Mouse (Mus musculus) forebrain, embryonic 14.5 days (tissue): ENCODE results near the gene Pmis2. TPM values are rescaled to one million over a fixed set of nuclear protein-coding genes. Genes with fewer than 3 reads are reported as not detected.

Experiments
- ATAC-seq: fragments of 200-750 bp; cut with Nextera tagmentation; 2 replicates; pipeline ENCODE4 v1.8.0; 2017; ENCODE audit warnings: mild to moderate bottlenecking, moderate library complexity
- DNase-seq: peaks from one replicate; pipeline ENCODE4 v3.0.0-alpha.2; 2015; ENCODE audit warnings: low spot score
- H3K27ac ChIP-seq: fragments of 300-500 bp; sonication (generic); 2 replicates; pipeline ENCODE4 v1.5.1; 2014; ENCODE audit warnings: low read depth, mild to moderate bottlenecking, control low read depth, low read length, moderate library complexity
- H3K27me3 ChIP-seq: fragments of 300-500 bp; sonication (generic); replicated peaks from 2 replicates; pipeline ENCODE4 v1.6.1; 2014; ENCODE audit warnings: low read length, control low read depth, mixed read lengths; ENCODE audit not compliant: control insufficient read depth, insufficient read depth
- H3K36me3 ChIP-seq: fragments of 300-500 bp; sonication (generic); 2 replicates; pipeline ENCODE4 v1.6.1; 2014; ENCODE audit warnings: low read length, control low read depth; ENCODE audit not compliant: control insufficient read depth, insufficient read depth
- H3K4me1 ChIP-seq: fragments of 300-500 bp; sonication (generic); 2 replicates; pipeline ENCODE4 v1.6.1; 2014; ENCODE audit warnings: antibody characterized with exemption, low read length, control low read depth; ENCODE audit not compliant: control insufficient read depth, insufficient read depth
- H3K4me2 ChIP-seq: fragments of 300-500 bp; sonication (generic); 2 replicates; pipeline ENCODE4 v1.6.1; 2014; ENCODE audit warnings: mild to moderate bottlenecking, control low read depth, low read length
- H3K4me3 ChIP-seq: fragments of 300-500 bp; sonication (generic); 2 replicates; pipeline ENCODE4 v1.5.1; 2014; ENCODE audit warnings: low read depth, low read length, control low read depth
- H3K9ac ChIP-seq: fragments of 300-500 bp; sonication (generic); 2 replicates; pipeline ENCODE4 v1.6.1; 2014; ENCODE audit warnings: mild to moderate bottlenecking, low read length, control low read depth, moderate library complexity
- H3K9me3 ChIP-seq: fragments of 300-500 bp; sonication (generic); replicated peaks from 2 replicates; pipeline ENCODE4 v1.6.1; 2016; ENCODE audit warnings: low read length, control low read depth, mixed read lengths; ENCODE audit not compliant: control insufficient read depth
- WGBS: fragments of 180-500 bp; shearing (Covaris S2); extraction: QIAGEN DNeasy Blood & Tissue Kit; methylation state at CpG from one replicate; pipeline ENCODE4 v1.1.7; 2014; 5-methylcytosine and 5-hydroxymethylcytosine counted together
- polyA plus RNA-seq: library from polyadenylated mRNA; unstranded; fragments of >200 nt; fragmentation: Nextera tagmentation; extraction: Ambion mirVana; gene quantifications from 2 replicates; pipeline ENCODE4 v1.2.1, GENCODE M21; 2014

The Pmis2 gene
- polyA plus RNA-seq, 1 experiment from 2014 or later, result not detected

GRCm38 (mm10) chr7:30639083-30639482, 32.3 kb downstream of the Pmis2 start:
- no peak overlapping the region for H3K4me3 ChIP-seq
- DNase-seq (no peak), ATAC-seq (no peak)
- H3K36me3 ChIP-seq, result peaks cover 42% of the 10 kb centered on the region
- 32% methylated on average over 4 of the region's 4 CpGs for WGBS
- no peak overlapping the region for H3K27ac ChIP-seq
- H3K9me3 ChIP-seq, result no peaks in the 10 kb centered on the region
- H3K4me2 ChIP-seq, result no peak overlapping the region
- H3K27me3 ChIP-seq, result peaks cover 30% of the 10 kb centered on the region
- H3K4me1 ChIP-seq, result no peaks in the 10 kb centered on the region
- no peak overlapping the region for H3K9ac ChIP-seq

GRCm38 (mm10) chr7:30636395-30636794, 35.0 kb downstream of the Pmis2 start:
- Histone ChIP-seq H3K27ac (no peak overlapping the region), H3K27me3 (peaks cover 55% of the 10 kb centered on the region), H3K4me3 (no peak overlapping the region), H3K9ac (no peak overlapping the region), H3K36me3 (peaks cover 15% of the 10 kb centered on the region), H3K4me2 (no peak overlapping the region), H3K4me1 (no peaks in the 10 kb centered on the region), H3K9me3 (no peaks in the 10 kb centered on the region)
- ATAC-seq, result no peak
- WGBS, result 32% methylated on average over 11 of the region's 11 CpGs
- no peak for DNase-seq

- Histone ChIP-seq H3K4me3 (no peak within 1 kb of the TSS), H3K27ac (no peak within 1 kb of the TSS), H3K27me3 (peaks cover 57% of the 10 kb centered on the region), H3K4me1 (no peaks in the 10 kb centered on the region), H3K9me3 (no peaks in the 10 kb centered on the region), H3K9ac (no peak within 1 kb of the TSS), H3K4me2 (0 out of 2 replicates have a peak within 1 kb of the TSS, but pooled peaks have one; percentile 20), H3K36me3 (peaks cover 9% of the 10 kb centered on the region)
- whole genome bisulfite sequencing, result 4% methylated on average over 5 of the region's 5 CpGs
- ATAC-seq (no peak), DNase-seq (no peak)
These were observed 35.7 kb downstream of the Pmis2 start, which contains the start of gene Etv2 for GRCm38 (mm10) chr7:30635752-30636151. TSS of gene Etv2 (minus strand) at chr7:30635852.

GRCm38 (mm10) chr7:30634621-30635020, 36.8 kb downstream of the Pmis2 start:
- DNase-seq, result peak; percentile 48
- no peak overlapping the region for H3K27ac ChIP-seq
- H3K4me2 ChIP-seq, result 0 out of 2 replicates have a peak overlapping the region, but pooled peaks have one; percentile 20
- H3K27me3 ChIP-seq, result peaks cover 57% of the 10 kb centered on the region
- under 1% methylated on average over 20 of the region's 20 CpGs for WGBS
- no peak overlapping the region for H3K9ac ChIP-seq
- H3K9me3 ChIP-seq, result no peaks in the 10 kb centered on the region
- H3K36me3 ChIP-seq, result no peaks in the 10 kb centered on the region
- H3K4me3 ChIP-seq, result no peak overlapping the region
- no peaks in the 10 kb centered on the region for H3K4me1 ChIP-seq
- 0 out of 2 replicates have a peak, but pooled peaks have one; percentile 26 for ATAC-seq

GRCm38 (mm10) chr7:30633762-30634412, 37.5 kb downstream of the Pmis2 start:
- DNase-seq (no peak), ATAC-seq (no peak)
- H3K9me3 ChIP-seq, result no peaks in the 10 kb centered on the region
- 5% methylated on average over 27 of the region's 27 CpGs for WGBS
- no peak overlapping the region for H3K9ac ChIP-seq
- no peak overlapping the region for H3K4me3 ChIP-seq
- H3K27me3 ChIP-seq, result peaks cover 57% of the 10 kb centered on the region
- H3K4me2 ChIP-seq, result no peak overlapping the region
- H3K4me1 ChIP-seq, result no peaks in the 10 kb centered on the region
- no peak overlapping the region for H3K27ac ChIP-seq
- H3K36me3 ChIP-seq, result no peaks in the 10 kb centered on the region

GRCm38 (mm10) chr7:30629013-30629412, 42.4 kb downstream of the Pmis2 start:
- Histone ChIP-seq H3K9ac (no peak overlapping the region), H3K36me3 (0 out of 2 replicates have a peak, but pooled peaks cover 4% of the 10 kb centered on the region), H3K4me2 (no peak overlapping the region), H3K27ac (no peak overlapping the region), H3K27me3 (peaks cover 29% of the 10 kb centered on the region), H3K4me1 (peaks cover 5% of the 10 kb centered on the region), H3K9me3 (no peaks in the 10 kb centered on the region), H3K4me3 (no peak overlapping the region)
- DNase-seq (no peak), ATAC-seq (no peak)

GRCm38 (mm10) chr7:30626647-30627046, 44.8 kb downstream of the Pmis2 start:
- peak; percentile 3; the same call in 1 of the 2 replicates for ATAC-seq

GRCm38 (mm10) chr7:30625530-30626384, 45.6 kb downstream of the Pmis2 start, which contains the start of gene Cox6b1:
TSS of gene Cox6b1 (minus strand) at chr7:30626151.
- ATAC-seq, result peak; percentile 96
- peak within 1 kb of the TSS; percentile 56 for H3K4me3 ChIP-seq
- H3K27ac ChIP-seq, result no peak within 1 kb of the TSS
- H3K9ac ChIP-seq, result peak within 1 kb of the TSS; percentile 75
- H3K4me1 ChIP-seq, result peaks cover 5% of the 10 kb centered on the region
- H3K9me3 ChIP-seq, result no peaks in the 10 kb centered on the region
- peaks cover 4% of the 10 kb centered on the region; the same call in 1 of the 2 replicates for H3K27me3 ChIP-seq
- 2% methylated on average over 44 of the region's 44 CpGs for WGBS
- DNase-seq, result peak; percentile 96
- peak within 1 kb of the TSS; percentile 92 for H3K4me2 ChIP-seq
- H3K36me3 ChIP-seq, result peaks cover 33% of the 10 kb centered on the region

More at GRCm38 (mm10) chr7:30626647-30627046, 44.8 kb downstream of the Pmis2 start:
- H3K4me1 ChIP-seq, result peaks cover 5% of the 10 kb centered on the region
- no peaks in the 10 kb centered on the region for H3K9me3 ChIP-seq
- no peak overlapping the region for H3K4me2 ChIP-seq
- no peak for DNase-seq
- H3K27me3 ChIP-seq, result peaks cover 7% of the 10 kb centered on the region; the same call in 1 of the 2 replicates
- no peak overlapping the region for H3K9ac ChIP-seq
- no peak overlapping the region for H3K27ac ChIP-seq
- no peak overlapping the region for H3K4me3 ChIP-seq
- H3K36me3 ChIP-seq, result peaks cover 27% of the 10 kb centered on the region
- 77% methylated on average over 5 of the region's 5 CpGs for WGBS
